Mouse (Mus musculus) heart, embryonic 12.5 days (tissue): Measurements from ENCODE around the gene Sec24a. TPM values are rescaled to one million over a fixed set of nuclear protein-coding genes. Genes with fewer than 3 reads are reported as not detected.
A peak's percentile ranks its signal among the peaks of the same experiment; 100 is the strongest.
"Not testable (repeated sequence)": the region's sequence is repeated elsewhere in the genome, so short reads cannot be mapped to it uniquely, and the experiment has no call there.

Source experiments
- ATAC-seq: fragments of 200-750 bp; cut with Nextera tagmentation; 2 replicates; pipeline ENCODE4 v1.8.0; 2017; ENCODE audit warnings: moderate TSS enrichment, moderate library complexity; ENCODE audit not compliant: insufficient number of reproducible peaks, low FRiP score
- H3K27ac ChIP-seq: fragments of 300-500 bp; sonication (generic); 2 replicates; pipeline ENCODE4 v1.5.1; 2016; ENCODE audit warnings: mild to moderate bottlenecking, moderate library complexity; ENCODE audit not compliant: poor library complexity, severe bottlenecking
- H3K27me3 ChIP-seq: fragments of 300-500 bp; sonication (generic); replicated peaks from 2 replicates; pipeline ENCODE4 v1.6.1; 2016; ENCODE audit warnings: mild to moderate bottlenecking, moderate library complexity
- H3K36me3 ChIP-seq: fragments of 300-500 bp; sonication (generic); 2 replicates; pipeline ENCODE4 v1.6.1; 2016; ENCODE audit warnings: mild to moderate bottlenecking, moderate library complexity
- H3K4me1 ChIP-seq: fragments of 300-500 bp; sonication (generic); replicated peaks from 2 replicates; pipeline ENCODE4 v1.6.1; 2016; ENCODE audit warnings: mild to moderate bottlenecking
- H3K4me2 ChIP-seq: fragments of 300-500 bp; sonication (generic); 2 replicates; pipeline ENCODE4 v1.6.1; 2016; ENCODE audit warnings: mild to moderate bottlenecking, moderate library complexity
- H3K4me3 ChIP-seq: fragments of 300-500 bp; sonication (generic); 2 replicates; pipeline ENCODE4 v1.5.1; 2016; ENCODE audit warnings: mild to moderate bottlenecking
- H3K9ac ChIP-seq: fragments of 300-500 bp; sonication (generic); 2 replicates; pipeline ENCODE4 v1.6.1; 2016; ENCODE audit warnings: mild to moderate bottlenecking, moderate library complexity
- H3K9me3 ChIP-seq: fragments of 300-500 bp; sonication (generic); replicated peaks from 2 replicates; pipeline ENCODE4 v1.6.1; 2016; ENCODE audit warnings: mild to moderate bottlenecking, moderate library complexity
- WGBS: fragments of 180-500 bp; shearing (Covaris S2); methylation state at CpG from one replicate; pipeline ENCODE4 v1.1.7; 2016; 5-methylcytosine and 5-hydroxymethylcytosine counted together
- polyA plus RNA-seq: library from polyadenylated mRNA; unstranded; fragments of >200 nt; fragmentation: Nextera tagmentation; extraction: Ambion mirVana; gene quantifications from 2 replicates; pipeline ENCODE4 v1.2.1, GENCODE M21; 2016

Sec24a gene
- polyA plus RNA-seq, 1 experiment from 2014 or later, result 14.6 TPM

GRCm38 (mm10) chr11:51732883-51733282 is 30.6 kb downstream of the Sec24a start:
- Histone ChIP-seq H3K4me1 (no peaks in the 10 kb centered on the region), H3K9ac (no peak overlapping the region), H3K27me3 (no peaks in the 10 kb centered on the region), H3K4me3 (no peak overlapping the region), H3K4me2 (no peak overlapping the region), H3K9me3 (no peaks in the 10 kb centered on the region), H3K27ac (no peak overlapping the region), H3K36me3 (peaks cover 64% of the 10 kb centered on the region)
- WGBS, result 76% methylated on average over 1 of the region's 1 CpGs
- ATAC-seq, result no peak

- 88% methylated on average over 11 of the region's 11 CpGs for whole genome bisulfite sequencing
- Histone ChIP-seq H3K27ac (no peak overlapping the region), H3K9me3 (no peaks in the 10 kb centered on the region), H3K27me3 (no peaks in the 10 kb centered on the region), H3K4me1 (no peaks in the 10 kb centered on the region), H3K4me2 (no peak overlapping the region), H3K4me3 (no peak overlapping the region), H3K36me3 (peaks cover 82% of the 10 kb centered on the region), H3K9ac (no peak overlapping the region)
- ATAC-seq, result no peak
Observed at GRCm38 (mm10) chr11:51721066-51721465, 42.4 kb downstream of the Sec24a start.

- peaks cover 83% of the 10 kb centered on the region for H3K36me3 ChIP-seq
- H3K27me3 ChIP-seq, result no peaks in the 10 kb centered on the region
- H3K9ac ChIP-seq, result no peak overlapping the region
- H3K4me1 ChIP-seq, result no peaks in the 10 kb centered on the region
- WGBS, result 71% methylated on average over 13 of the region's 13 CpGs
- no peak for ATAC-seq
- H3K9me3 ChIP-seq, result no peaks in the 10 kb centered on the region
- H3K27ac ChIP-seq, result no peak overlapping the region
- H3K4me3 ChIP-seq, result no peak overlapping the region
- H3K4me2 ChIP-seq, result no peak overlapping the region
Observed at GRCm38 (mm10) chr11:51707080-51707479, 56.4 kb downstream of the Sec24a start.

- no peaks in the 10 kb centered on the region for H3K27me3 ChIP-seq
- H3K4me1 ChIP-seq, result no peaks in the 10 kb centered on the region
- no peak overlapping the region for H3K4me2 ChIP-seq
- no peak overlapping the region for H3K27ac ChIP-seq
- H3K9ac ChIP-seq, result no peak overlapping the region
- ATAC-seq, result no peak
- no peak overlapping the region for H3K4me3 ChIP-seq
- H3K36me3 ChIP-seq, result peaks cover 84% of the 10 kb centered on the region
- 92% methylated on average over 10 of the region's 10 CpGs for WGBS
- no peaks in the 10 kb centered on the region for H3K9me3 ChIP-seq
Observed at GRCm38 (mm10) chr11:51706451-51706850, 57.0 kb downstream of the Sec24a start.

GRCm38 (mm10) chr11:51703379-51703998 is 59.9 kb downstream of the Sec24a start:
- WGBS, result 73% methylated on average over 10 of the region's 10 CpGs
- H3K36me3 ChIP-seq, result peaks cover 89% of the 10 kb centered on the region
- no peak overlapping the region for H3K9ac ChIP-seq
- no peak overlapping the region for H3K4me2 ChIP-seq
- H3K4me1 ChIP-seq, result no peaks in the 10 kb centered on the region
- no peak for ATAC-seq
- H3K9me3 ChIP-seq, result no peaks in the 10 kb centered on the region
- H3K27me3 ChIP-seq, result no peaks in the 10 kb centered on the region
- H3K4me3 ChIP-seq, result no peak overlapping the region
- H3K27ac ChIP-seq, result no peak overlapping the region

GRCm38 (mm10) chr11:51702831-51703230 is 60.6 kb downstream of the Sec24a start:
- H3K9ac ChIP-seq, result no peak overlapping the region
- H3K4me3 ChIP-seq, result no peak overlapping the region
- H3K27me3 ChIP-seq, result no peaks in the 10 kb centered on the region
- WGBS, result 84% methylated on average over 3 of the region's 3 CpGs
- no peak overlapping the region for H3K27ac ChIP-seq
- H3K4me1 ChIP-seq, result no peaks in the 10 kb centered on the region
- H3K4me2 ChIP-seq, result no peak overlapping the region
- H3K36me3 ChIP-seq, result peaks cover 89% of the 10 kb centered on the region
- no peak for ATAC-seq
- H3K9me3 ChIP-seq, result no peaks in the 10 kb centered on the region

- 89% methylated on average over 3 of the region's 3 CpGs for WGBS
Observed at GRCm38 (mm10) chr11:51694984-51695383, 68.5 kb downstream of the Sec24a start.

GRCm38 (mm10) chr11:51690597-51690996 is 72.8 kb downstream of the Sec24a start:
- H3K4me3 ChIP-seq, result not testable (repeated sequence)
- 65% methylated on average over 2 of the region's 3 CpGs for WGBS
- peaks cover 19% of the 10 kb centered on the region for H3K36me3 ChIP-seq

More at GRCm38 (mm10) chr11:51694984-51695383, 68.5 kb downstream of the Sec24a start:
- no peak overlapping the region for H3K9ac ChIP-seq
- H3K27me3 ChIP-seq, result no peaks in the 10 kb centered on the region
- no peak overlapping the region for H3K4me3 ChIP-seq
- no peak for ATAC-seq
- no peak overlapping the region for H3K4me2 ChIP-seq
- no peak overlapping the region for H3K27ac ChIP-seq
- no peaks in the 10 kb centered on the region for H3K9me3 ChIP-seq
- peaks cover 52% of the 10 kb centered on the region for H3K36me3 ChIP-seq
- H3K4me1 ChIP-seq, result no peaks in the 10 kb centered on the region

GRCm38 (mm10) chr11:51689343-51689742 is 74.1 kb downstream of the Sec24a start:
- no peaks in the 10 kb centered on the region for H3K27me3 ChIP-seq
- H3K4me2 ChIP-seq, result peak overlapping the region; percentile 66
- peaks cover 22% of the 10 kb centered on the region for H3K36me3 ChIP-seq
- 0 out of 2 replicates have a peak overlapping the region, but pooled peaks have one; percentile 68 for H3K9ac ChIP-seq
- ATAC-seq, result no peak
- no peaks in the 10 kb centered on the region for H3K9me3 ChIP-seq
- 23% methylated on average over 6 of the region's 6 CpGs for WGBS
- peak overlapping the region; percentile 99 for H3K27ac ChIP-seq
- peak overlapping the region; percentile 67 for H3K4me3 ChIP-seq
- peaks cover 5% of the 10 kb centered on the region for H3K4me1 ChIP-seq

More at GRCm38 (mm10) chr11:51690597-51690996, 72.8 kb downstream of the Sec24a start:
- not testable (repeated sequence) for H3K4me1 ChIP-seq, H3K4me2 ChIP-seq, H3K9ac ChIP-seq, ATAC-seq, H3K9me3 ChIP-seq, H3K27me3 ChIP-seq, H3K27ac ChIP-seq

- under 1% methylated on average over 60 of the region's 60 CpGs for WGBS
Observed at GRCm38 (mm10) chr11:51688330-51689328, 74.8 kb downstream of the Sec24a start, which contains the start of gene 0610009B22Rik. TSS of gene 0610009B22Rik (minus strand) at chr11:51688874.

GRCm38 (mm10) chr11:51681976-51682374 is 81.5 kb downstream of the Sec24a start:
- Histone ChIP-seq H3K9me3 (no peaks in the 10 kb centered on the region), H3K4me3 (no peak overlapping the region), H3K4me1 (no peaks in the 10 kb centered on the region), H3K4me2 (no peak overlapping the region), H3K27ac (no peak overlapping the region), H3K27me3 (no peaks in the 10 kb centered on the region), H3K9ac (no peak overlapping the region), H3K36me3 (peaks cover 9% of the 10 kb centered on the region; the same call in 1 of the 2 replicates)
- 40% methylated on average over 8 of the region's 8 CpGs for WGBS
- no peak for ATAC-seq

More at GRCm38 (mm10) chr11:51688330-51689328, 74.8 kb downstream of the Sec24a start, which contains the start of gene 0610009B22Rik:
- H3K27ac ChIP-seq, result peak within 1 kb of the TSS; percentile 99
- peak within 1 kb of the TSS; percentile 75 for H3K4me2 ChIP-seq
- peak; percentile 99 for ATAC-seq
- peak within 1 kb of the TSS; percentile 76 for H3K9ac ChIP-seq
- H3K4me3 ChIP-seq, result peak within 1 kb of the TSS; percentile 67
- no peaks in the 10 kb centered on the region for H3K27me3 ChIP-seq
- H3K4me1 ChIP-seq, result peaks cover 5% of the 10 kb centered on the region
- H3K36me3 ChIP-seq, result peaks cover 22% of the 10 kb centered on the region
- H3K9me3 ChIP-seq, result no peaks in the 10 kb centered on the region
